Mouse (Mus musculus) embryonic fibroblast, embryonic 13.5 days (primary cell): Measurements from ENCODE around the gene Adprhl1.

Experiments used
- CTCF ChIP-seq: IDR thresholded peaks from 2 replicates; pipeline ENCODE4 v1.5.1; 2011; ENCODE audit warnings: mild to moderate bottlenecking, control low read depth, low read length, moderate library complexity, borderline replicate concordance; ENCODE audit not compliant: insufficient read depth
- POLR2A ChIP-seq: IDR thresholded peaks from 2 replicates; pipeline ENCODE4 v1.6.1; 2011; ENCODE audit warnings: low read depth, mild to moderate bottlenecking, control low read depth, low read length, moderate library complexity

GRCm38 (mm10) chr8:13179948-13180347, 74.0 kb downstream of the Adprhl1 start:
- TF ChIP-seq CTCF, result no peak
- TF ChIP-seq POLR2A, result no peak
